Mouse (Mus musculus) telencephalon, adult 2 months (tissue): Measurements from ENCODE around the gene Timp3.
"Not testable (repeated sequence)": the region's sequence is repeated elsewhere in the genome, so short reads cannot be mapped to it uniquely, and the experiment has no call there.

Experiments
- DNase-seq: peaks from one replicate; pipeline ENCODE4 v3.0.0-alpha.2; 2011; ENCODE audit warnings: low read depth, low spot score

Timp3 gene

DNA sequence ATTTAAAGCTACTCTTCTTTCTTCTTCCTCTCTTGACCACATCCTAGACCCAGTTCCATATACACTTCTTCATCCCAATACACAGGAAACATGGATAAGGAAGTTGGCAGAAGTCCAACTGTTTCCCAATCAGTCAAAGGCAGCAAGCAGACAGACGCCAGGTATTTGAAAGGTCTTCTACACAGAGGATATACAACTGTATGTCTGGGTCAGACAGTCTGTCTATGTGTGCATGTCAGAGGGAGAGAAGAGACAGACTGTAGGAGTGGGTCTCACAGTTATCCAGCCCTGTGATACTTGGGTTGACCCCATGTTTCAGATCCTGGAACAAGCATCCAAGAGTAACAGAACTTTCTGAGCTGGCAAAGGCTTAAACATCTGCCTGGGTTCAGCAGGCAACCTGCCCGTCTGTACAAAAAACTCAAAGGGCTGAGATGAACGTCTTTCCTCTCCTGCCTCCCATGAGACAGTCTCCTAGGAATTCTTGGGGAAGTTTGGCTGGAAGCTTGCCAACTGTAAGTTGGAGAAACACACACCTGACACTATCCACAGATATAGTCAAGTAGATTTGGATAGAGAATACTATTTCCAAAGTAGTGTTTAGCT is 46.2 kb downstream of the Timp3 start:
- no peak for DNase-seq

DNA sequence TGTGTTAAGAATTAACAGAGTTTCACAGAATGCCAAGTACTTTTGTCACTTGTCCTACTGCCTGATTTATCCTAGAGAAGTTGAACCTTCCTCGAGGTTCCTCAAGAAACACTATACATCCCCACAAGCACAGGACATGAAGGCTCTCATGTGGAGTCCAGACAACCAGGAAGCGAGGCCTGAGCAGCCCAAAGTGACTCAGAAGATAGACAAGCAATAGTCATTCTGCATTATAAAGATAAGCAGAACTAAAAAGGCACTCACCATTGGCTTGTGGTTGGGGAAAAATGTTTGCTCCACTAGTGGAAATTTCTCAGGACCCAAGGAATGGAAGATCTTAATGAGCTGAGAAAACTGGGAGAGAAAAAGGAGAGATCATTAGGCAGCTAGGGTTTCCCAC is 51.1 kb downstream of the Timp3 start:
- no peak for DNase-seq

DNA sequence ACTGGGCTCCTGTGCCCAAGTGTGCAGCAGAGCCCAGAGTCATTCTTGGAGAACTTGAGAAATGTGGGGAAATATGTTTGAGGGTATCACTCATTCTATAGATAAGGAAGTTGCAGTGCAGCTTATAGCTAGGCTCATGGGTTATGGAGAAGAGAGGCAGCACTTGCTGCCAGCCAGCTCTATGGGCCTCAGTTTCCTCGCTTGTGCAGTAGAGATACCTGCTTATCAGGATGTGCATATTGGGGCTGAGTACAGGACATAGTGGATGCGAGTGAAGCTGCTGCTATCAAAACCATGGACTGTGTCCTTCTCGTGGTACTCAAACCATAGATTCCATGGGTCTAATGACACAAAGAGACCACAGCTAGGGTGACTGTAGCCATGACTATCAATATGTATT is 52.3 kb downstream of the Timp3 start:
- DNase-seq = no peak

DNA sequence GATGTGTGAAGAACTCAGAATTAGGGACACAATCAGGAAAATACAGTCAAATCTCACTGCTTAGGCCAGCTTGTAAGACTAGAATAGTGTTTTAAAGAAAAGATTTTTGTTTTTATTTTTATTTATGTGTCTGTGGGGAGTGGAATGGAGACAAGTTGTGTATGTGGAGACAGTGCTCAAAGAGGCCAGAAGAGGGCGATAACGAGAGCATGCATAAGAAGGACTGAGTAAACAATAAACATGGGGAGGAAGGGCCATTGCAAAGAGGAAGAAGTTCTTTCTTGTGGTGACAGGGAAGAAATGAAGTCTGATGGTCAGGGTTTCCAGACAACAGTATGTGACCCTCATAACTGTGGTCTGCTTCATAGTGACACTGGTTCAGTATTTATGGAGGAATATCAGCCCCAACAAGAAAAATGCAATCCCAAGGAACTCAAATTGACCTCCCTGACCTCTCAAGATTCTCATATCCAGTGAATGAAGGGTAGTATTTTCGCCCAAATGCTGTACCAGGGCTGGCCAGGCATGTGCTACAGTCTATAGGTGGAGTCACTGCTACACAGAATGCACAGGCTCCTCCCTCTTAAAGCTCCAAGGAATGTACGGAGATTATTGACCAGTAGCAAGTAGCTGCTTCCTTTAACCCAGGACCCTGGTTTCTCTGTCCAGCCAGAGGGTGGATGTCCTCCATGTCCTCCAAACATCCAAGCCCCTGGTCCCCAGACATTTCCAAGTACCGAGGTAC is 56.8 kb downstream of the Timp3 start:
- no peak for DNase-seq

DNA sequence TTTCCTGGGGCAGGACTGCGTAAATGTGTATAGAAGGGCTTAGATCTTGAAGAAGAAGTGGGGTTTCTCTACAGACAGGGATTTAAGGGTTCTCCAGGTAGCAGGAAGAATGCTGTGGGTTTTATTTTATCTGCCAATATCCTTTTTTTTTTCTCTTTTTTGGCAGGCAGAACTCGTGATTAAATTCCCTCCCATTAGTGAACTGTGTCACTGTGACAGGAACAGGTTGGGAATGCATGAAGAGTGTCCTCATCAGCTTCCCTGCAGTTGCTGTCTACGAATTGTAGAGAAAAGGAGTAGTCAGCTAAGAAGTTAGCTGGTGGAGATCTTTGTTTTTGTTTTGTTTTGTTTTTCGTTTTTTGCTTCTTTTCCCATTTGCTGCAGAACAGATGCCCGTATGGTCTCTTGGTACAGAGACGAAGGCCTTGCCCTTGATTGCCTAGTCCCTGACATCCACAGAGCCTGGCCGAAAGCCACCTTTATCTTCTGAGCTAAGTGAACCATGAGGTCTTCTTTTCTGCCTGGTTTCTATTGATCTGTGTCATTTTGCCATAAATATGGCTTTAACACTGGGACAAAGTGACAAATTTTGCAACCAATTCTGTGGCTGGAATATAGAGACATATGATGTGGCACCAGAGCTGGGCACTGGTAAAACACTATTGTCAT is 58.3 kb downstream of the Timp3 start:
- DNase-seq = no peak

DNA sequence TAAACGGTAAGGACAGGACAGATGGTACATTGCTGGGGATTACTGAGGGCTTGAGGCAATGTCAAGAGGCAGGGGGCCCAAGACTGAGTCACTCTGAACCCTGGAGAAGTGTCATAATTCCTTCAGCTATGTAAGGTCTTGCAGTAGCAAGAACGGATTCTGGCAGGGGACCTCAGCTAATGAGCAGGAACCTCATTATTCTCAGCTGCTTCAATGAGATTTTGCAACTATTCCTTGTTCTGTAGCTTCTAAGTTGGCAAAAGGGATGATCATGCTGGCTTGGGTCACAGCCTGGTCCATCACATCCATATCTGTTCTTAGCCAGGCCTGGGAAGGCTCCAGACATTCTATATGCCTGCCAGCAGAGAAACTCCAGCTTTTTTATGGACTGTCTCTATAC is 59.0 kb downstream of the Timp3 start:
- DNase-seq = no peak

DNA sequence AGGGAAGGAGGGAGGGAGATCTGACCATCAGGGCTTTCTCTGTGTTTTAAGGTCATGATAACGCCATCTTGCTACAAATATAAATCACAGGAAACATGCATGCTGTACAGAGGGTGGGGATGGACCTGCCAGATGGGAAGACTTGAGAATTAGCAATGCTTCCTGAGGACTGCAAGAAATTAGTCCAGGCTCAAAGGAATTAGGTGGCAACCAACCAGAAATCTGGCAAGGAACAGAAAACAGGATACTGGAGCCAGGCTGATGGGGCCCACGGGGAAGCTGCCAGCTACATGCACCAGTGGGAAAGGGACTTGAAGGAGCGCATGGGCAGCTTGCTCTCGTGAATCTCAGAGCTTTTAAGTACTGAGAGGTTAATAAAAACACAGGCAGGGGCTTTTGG is 59.5 kb downstream of the Timp3 start:
- no peak for DNase-seq

DNA sequence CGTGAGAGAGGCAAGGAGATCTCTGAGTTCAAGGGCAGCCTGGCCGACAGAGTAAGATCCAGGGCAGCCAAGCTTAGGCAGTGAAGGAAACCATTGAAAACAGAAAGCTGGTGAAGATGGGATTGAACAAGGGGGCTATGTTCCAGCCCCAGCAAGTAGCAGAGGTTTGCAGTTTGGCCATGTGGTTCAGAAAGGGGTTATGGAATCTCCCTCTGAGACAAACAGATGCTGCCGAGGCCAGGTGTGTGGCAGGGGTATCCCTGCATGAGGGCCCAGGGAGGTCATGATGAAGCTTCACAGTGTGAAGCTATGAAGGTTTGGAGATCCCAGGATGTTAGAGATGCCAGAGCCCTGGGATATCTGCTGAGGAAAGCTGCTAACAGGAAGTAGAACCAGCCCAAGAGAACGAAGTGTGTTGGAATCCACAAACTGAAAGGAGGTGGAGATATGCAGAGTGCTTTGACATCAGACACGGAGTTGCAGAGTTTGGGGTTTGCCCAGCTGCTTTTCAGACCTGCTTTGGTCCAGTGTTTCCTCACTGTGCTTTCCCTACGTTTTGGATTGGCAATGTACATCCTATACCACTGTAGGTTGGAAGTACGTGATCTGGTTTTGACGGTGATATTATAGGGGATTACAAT is 63.6 kb downstream of the Timp3 start:
- no peak for DNase-seq

DNA sequence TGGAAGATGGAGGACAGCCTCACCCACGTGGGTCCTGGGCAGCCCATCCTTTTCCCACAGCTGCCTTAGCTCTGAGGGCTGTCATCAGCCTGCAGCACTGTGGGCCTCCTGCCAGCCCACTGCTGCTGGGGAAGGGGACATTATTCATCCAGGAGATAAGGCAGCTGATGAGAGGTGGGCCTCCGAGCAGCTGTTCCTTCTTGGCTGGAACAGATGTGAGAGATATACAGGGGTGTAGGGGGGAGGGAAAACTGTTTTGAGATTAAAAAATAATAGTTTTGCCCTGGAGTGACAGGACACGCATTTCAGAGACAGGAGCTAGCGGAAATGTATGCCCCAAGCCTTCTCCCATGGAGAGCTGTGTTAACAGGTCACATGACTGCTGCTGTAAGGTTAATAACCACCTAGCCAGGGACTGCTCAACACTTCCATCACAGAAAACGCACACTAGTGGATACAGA is 65.5 kb downstream of the Timp3 start:
- DNase-seq = no peak

DNA sequence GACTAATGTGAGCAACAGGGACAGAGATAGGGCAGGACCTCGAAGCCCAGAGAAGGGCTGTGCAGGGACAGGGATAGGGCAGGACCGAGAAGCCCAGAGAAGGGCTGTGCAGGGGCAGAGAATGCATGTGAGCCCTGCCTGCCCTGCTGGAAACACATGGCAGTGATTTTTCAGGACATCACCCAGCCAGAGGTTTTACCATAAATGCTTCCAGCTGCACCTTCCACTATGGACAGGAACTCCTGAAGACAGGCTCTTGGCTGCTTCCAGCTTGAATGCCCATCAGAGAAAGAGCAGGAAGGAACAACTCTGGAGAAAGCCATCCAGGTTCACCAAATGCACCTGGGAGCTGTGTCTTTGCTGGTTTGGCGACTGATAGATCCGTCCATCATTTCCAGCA is 67.2 kb downstream of the Timp3 start:
- no peak for DNase-seq

DNA sequence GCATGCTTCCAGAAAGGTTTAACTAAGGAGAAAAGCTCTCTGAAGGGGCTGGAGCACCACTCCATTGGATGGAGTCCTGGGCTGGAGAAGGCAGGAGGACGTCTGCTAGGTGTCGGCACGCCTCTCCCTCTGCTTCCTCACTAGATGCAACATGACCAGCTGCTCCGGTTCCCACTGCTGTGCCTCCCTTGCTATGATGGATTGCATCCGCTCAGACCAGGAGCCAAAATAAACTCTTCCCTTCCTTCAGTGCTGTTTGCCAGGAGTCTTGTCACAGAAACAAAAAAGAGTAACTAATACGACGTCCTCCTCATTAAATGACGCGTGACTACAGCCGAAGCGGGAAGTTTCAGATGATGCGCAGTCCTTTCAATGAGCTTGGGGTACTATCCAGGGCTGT is 68.6 kb downstream of the Timp3 start:
- no peak for DNase-seq

DNA sequence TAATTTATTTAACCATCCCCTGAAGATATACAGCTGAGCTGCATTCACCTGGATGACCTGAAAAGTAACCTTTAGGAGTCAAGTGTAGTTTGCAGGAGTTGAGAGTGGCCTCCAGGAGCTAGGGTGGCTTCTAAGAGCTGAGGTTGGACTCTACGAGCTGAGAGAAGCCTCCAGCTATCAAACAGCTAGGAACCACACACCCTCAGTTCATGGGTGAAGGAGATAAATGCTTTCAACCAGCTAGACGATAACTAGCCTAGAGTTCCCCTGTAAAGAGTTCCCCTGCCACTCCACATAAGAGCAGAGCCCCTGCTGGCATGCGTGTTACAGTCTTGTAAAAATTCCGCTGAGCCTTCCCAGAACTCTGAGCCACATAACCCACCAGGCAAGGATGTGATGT is 69.2 kb downstream of the Timp3 start:
- DNase-seq = no peak

DNA sequence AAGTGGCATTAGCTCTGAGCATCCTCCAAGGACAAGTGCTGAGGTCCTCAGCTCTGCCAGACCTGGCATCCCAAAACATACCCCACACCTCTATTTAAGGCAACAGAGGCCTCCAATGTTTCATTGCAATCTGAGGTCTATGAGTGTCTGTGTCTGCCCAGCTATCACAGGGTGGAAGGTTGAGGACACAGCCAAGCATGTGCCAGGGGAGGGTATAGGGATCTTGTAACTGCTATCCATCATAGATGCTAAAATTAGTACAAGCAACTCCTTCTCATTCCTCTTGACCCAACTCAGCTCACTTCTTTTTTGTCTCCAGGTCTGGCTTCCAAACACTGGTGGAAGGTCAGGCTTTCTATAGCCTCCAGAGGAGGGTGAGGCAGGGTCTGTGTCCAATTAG is 71.4 kb downstream of the Timp3 start:
- DNase-seq = no peak

DNA sequence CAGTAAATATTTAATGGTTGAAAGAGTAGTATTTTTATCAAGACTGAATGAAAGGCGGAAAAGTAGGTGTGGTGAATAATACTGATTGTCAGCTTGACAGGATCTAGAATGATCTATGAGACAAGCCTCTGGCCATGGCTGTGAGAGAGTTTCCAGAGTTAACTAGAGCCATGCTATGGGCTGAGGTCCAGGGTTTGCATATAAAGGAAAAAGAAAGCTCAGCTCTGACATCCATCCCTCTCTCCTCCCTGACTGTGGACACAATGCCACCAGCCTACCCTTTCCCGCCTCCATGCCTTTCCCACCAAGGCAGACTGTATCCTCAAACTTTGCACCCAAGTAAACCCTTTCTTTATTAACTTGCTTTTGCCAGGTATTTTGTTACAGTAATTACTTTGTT is 73.9 kb downstream of the Timp3 start:
- DNase-seq = no peak

DNA sequence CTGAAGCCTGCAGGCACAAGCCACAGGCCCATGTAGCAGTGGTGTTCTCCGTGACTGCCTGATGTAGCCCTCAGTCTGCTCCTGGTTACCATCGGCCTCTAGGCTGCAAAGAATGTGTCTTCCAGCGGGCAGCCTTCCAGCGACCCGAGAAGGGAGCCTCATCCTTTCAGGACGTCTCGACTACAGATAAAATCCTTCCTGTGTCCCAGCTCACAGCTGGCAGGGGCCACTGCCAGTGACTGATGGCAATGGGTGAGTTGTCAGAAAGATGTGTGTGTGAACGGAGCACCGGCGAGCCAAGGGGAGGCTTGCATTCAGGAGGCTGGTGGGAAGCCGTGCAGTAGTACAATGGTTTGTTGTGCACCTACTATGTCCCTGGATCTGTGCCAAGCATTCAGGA is 75.7 kb downstream of the Timp3 start:
- no peak for DNase-seq

DNA sequence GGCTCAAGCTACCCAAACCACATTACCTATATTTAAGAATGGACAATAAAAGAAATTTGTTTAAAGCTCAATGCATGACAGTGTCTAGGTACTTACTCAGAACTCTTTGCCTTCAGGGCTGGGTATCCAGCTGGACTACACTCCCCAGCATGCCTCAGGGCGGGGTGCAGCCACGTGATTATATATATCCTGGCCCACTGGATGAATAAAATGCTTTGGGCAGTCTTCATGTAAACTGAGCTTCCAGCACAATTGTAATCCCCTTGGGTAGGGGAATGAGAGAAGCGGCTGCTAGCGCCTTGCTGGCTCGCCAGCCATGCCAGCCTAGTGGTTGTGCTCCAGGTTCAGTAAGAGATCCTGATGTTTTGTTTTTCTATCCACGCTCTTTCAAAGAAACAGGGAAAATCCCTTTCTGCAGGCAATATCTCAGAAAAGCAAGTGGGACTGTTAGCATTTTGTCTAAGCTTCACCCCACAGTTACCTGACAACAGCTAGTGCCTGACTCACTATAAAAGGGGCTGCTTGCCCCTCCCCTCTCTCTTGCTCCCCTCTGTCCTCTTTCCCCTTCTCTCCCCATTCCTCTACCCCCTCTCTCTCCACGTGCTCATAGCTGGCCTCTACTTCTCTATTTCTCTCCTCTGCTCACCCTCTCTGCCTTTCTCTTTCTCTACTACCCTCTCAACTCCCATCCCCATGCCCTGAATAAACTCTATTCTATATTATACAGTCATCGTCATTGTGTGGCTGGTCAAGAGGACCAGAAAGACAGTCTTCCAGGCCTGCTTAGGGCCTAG is 76.4 kb downstream of the Timp3 start:
- no peak for DNase-seq

DNA sequence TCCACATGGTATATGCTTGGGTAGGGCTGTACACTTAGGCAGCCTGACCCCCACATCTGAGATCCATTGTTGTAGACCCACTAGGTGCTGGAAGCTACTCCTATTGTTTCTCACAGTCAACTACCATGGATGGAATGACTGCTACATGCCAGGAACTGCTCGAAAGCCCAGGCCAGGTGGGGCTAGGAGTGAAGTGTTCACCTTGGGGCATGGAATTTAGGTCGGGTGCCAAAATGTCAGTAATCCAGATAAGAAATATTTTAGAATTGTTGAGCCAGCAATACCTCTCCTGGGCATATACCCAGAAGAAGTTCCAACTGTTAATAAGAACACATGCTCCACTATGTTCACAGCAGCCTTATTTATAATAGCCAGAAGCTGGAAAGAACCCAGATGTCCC is 78.6 kb downstream of the Timp3 start:
- not testable (repeated sequence) for DNase-seq

DNA sequence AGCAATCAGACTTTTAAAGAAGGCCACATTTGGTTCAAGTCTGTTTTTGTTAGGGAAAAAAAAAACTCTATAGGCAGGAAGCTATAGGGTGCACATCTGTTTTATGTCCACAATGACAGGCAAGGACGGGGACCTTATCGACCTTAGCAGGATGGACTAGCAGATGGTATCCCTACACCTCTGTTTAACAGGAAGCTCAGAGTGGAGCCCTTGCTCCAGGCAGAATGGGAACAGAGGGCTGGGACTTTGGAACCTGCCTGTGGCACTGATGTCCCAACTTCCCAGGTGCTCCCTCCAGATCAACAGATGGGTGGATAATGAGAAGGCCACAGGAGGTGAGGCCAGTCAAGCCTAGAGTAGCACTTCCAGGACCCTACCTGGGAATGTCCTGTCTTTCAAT is 80.5 kb downstream of the Timp3 start:
- DNase-seq = no peak

DNA sequence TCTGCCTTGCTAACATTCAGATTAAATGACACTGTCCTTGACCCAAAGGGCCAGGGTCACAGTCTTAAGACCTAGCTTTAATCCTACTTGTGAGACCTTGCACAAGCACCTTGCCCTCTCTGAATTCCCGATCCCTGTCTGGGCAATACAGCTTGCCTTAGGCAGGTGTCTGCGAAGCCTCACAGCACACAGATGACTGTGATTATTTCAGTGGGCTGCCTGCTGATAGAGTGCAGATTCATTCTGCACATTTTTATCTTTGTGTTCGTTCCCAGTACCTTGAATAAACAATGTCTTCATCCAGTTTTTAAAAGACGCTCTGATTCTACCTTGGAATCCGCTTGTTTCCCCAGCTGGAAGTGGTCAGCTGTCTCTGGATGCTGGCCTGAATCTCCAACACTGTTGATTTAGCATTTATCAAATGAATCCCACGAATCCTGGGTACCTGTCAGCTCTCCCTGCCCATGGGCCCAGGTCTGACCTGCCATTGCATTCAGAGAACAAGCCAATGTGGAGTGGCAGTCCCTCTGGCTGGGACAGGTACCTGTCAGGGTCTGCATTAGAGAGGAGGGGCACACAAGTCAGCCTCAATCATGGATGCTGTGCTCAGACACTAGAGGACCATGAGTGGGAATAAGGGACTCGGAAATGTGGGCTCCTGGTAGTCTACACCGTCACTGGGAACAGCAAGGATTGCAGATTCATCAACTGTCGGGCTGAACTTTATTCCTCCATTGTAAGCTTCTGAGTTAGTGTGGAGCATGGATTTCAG is 81.2 kb downstream of the Timp3 start:
- DNase-seq = no peak

DNA sequence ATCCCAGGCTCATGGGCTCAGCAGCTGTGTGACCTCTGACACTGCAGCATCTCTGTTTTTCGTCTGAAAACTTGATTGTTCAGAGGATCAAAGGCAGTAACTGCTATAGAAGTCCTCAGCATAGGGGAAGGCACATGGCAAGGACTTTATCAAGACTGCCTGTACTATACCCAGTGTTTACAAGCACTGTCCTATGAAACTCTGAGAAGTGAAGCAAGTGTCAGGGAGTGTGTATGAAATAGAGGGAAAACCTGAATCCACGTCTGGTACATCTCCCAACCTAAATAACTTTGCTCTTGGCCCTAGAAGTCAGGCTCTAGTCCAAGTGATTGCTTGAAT is 81.7 kb downstream of the Timp3 start:
- no peak for DNase-seq

DNA sequence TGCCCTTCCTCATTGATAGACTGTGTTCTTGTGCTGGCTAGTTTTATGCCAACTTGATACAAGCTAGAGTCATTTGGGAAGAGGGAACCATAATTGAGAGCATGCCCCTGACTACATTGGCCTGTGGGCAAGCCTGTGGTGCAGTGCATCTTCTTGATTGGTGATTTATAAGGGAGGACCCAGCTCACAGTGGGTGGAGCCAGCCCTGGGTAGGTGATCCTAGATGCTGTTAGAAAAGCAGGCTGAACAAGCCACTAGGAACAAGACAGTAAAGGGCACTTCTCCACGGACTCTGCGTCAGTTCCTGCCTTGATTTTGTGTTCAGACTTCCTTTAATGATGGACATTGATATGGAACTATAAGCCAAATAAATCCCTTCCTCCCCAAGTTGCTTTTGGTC is 84.5 kb downstream of the Timp3 start:
- no peak for DNase-seq
